Mouse (Mus musculus) cerebellum, postnatal 4 days (tissue): ENCODE measurements around the gene Atp6v1d.

Source experiments
- DNase-seq, 2 experiments: peaks; one replicate each; pipeline ENCODE4 v3.0.0; 2022; ENCODE audit warnings: low spot score in 2 of 2, mixed read lengths in 1 of 2

The Atp6v1d gene

DNA sequence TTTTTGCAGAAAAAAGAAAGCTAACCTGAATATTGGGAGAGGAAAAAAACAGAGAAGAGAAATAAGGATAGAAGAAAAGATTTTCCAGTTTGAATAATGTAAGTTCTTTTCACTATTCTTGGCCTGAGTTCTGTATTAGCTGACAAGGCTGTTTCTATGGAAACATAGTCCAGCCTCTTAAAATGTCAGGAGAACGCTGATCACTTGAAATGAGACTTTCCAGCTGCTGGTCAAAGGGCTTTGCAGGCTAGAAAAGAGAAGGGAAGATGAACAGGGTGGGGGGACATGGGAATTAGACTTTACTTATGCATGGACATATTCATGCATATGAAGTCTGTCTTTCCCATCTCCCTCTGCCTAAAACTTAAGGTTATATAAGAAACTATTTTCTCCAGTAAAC is 67.2 kb downstream of the Atp6v1d start:
- DNase-seq = no peak

DNA sequence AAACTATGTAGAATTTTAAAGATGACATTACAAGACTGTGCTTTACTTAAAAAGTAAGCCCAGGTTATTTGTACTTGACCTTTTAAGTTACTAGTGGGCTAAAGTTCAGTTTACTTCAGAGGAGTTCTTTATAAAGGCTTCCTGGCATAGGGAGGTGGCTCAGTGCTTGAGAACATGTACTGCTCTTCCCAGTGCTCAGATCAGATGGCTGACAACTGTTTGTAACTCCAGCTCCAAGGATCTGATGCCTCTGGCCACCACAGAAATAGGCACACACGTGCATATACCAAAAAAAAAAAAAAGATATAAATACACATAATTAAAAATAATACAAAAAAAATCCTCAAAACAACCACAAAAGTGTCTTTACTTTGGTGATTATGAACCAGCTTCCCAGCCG is 70.6 kb downstream of the Atp6v1d start:
- DNase-seq = no peak
